Mouse (Mus musculus): ENCODE results near the gene Gm45062. TPM values are rescaled to one million over a fixed set of nuclear protein-coding genes. Genes with fewer than 3 reads are reported as not detected.
A peak's percentile ranks its signal among the peaks of the same experiment; 100 is the strongest.

Gm45062 gene
- polyA plus RNA-seq, 1 experiment: 1.7 TPM

GRCm38 (mm10) chr6:8495109-8495826 lies 236.0 kb downstream of the Gm45062 start:
- DNase-seq (ENCODE audit: low read depth, low spot score): no peak
- WGBS: 64% methylated on average over 5 of the region's 5 CpGs

GRCm38 (mm10) chr6:8495827-8496222 lies 236.6 kb downstream of the Gm45062 start:
- 68% methylated on average over 4 of the region's 4 CpGs for WGBS
- DNase-seq (ENCODE audit: low read depth, low spot score): no peak

DNA sequence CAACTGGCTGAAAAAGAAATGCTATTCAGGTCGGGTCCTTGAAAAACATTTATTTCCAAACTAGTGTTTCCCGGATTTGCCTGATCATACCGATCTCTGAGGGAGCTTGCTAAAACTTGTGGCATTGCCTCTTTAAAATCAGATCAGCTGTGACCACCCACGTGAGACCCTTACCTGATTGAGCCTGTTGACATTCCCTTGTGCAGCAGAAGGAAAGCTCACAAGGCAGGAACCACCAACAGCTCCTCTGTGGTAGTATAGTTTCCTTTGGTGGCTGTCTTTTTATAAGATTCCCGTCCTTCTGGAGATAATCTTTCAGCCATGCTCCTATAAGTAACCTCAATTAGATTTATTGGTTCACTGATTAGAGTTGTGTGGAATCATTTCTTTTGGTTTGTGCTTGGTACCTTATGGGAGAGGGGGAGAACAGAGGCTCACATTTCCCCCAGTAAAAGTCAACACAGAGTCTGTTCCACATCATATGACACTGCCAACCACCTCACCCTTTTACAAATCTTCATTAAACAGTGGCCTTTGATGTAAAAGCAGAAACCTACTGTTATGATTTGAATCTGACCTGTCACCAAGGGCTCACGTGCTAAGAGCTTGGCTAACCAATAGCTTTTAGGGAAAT lies 238.1 kb downstream of the Gm45062 start:
- WGBS: 78% methylated on average over 6 of the region's 6 CpGs
- DNase-seq (ENCODE audit: low read depth, low spot score): no peak

DNA sequence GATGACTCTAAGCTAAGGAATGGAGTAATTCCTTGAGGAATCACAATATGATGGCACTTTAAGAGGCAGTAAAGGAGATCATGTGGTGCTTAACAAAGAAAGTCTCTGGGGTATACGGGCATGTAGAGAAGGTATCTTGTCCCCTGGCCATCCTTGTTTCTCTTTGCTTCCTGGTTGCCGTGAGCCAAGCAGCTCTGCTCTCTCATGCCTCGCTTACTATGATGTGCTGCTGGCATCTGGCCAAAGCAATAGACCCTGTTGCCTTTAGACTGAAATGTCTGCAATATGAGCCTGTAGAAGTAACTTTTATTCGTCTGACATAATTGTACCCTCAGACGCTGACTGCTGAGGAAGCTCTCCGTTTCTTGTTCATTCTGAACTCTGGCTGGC lies 238.6 kb downstream of the Gm45062 start:
- DNase-seq (ENCODE audit: low read depth, low spot score): no peak
- whole genome bisulfite sequencing: 64% methylated on average over 6 of the region's 6 CpGs

GRCm38 (mm10) chr6:8498961-8499360 lies 239.7 kb downstream of the Gm45062 start:
- no peak for DNase-seq (ENCODE audit: low read depth, low spot score)
- WGBS: 90% methylated on average over 3 of the region's 3 CpGs

GRCm38 (mm10) chr6:8503953-8504352 lies 244.7 kb downstream of the Gm45062 start:
- DNase-seq (ENCODE audit: low read depth, low spot score): no peak
- WGBS: 19% methylated on average over 3 of the region's 3 CpGs

DNA sequence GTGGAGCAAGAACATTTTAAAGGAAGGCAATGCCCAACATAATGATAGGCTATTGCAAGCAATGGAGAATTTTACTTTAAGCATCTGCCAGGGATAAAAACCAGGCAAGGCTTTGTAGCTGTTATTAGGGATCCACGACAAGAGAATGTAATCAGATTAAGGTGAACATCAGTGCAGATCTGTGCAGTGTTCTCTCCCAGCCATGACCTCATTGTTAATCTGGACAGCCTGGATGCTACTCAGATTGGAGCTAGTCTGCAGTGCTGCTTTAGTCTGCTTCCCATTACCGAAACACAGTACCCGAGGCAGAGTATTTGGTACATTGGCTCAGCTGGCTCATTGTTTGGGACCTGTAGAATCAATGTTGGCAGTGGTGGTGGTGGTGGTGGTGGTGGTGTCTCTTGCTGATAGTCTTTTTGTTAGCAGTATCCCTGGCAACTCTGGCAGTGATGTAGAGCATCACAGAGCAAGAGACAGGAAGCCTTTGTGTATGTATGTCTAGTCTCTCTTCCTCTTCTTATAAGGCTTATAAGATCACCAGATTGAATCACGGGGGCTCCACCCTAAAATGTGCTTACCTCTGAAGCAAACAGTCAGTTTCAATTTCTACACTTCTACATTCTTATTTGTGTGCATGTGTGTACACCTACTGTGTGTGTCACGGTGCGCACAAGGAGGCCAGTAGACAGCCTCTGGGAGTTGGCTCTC lies 245.4 kb downstream of the Gm45062 start:
- DNase-seq (ENCODE audit: low read depth, low spot score): no peak
- WGBS: 80% methylated on average over 6 of the region's 6 CpGs

GRCm38 (mm10) chr6:8506631-8507030 lies 247.4 kb downstream of the Gm45062 start:
- peak; percentile 76 for DNase-seq (ENCODE audit: low read depth, low spot score)

DNA sequence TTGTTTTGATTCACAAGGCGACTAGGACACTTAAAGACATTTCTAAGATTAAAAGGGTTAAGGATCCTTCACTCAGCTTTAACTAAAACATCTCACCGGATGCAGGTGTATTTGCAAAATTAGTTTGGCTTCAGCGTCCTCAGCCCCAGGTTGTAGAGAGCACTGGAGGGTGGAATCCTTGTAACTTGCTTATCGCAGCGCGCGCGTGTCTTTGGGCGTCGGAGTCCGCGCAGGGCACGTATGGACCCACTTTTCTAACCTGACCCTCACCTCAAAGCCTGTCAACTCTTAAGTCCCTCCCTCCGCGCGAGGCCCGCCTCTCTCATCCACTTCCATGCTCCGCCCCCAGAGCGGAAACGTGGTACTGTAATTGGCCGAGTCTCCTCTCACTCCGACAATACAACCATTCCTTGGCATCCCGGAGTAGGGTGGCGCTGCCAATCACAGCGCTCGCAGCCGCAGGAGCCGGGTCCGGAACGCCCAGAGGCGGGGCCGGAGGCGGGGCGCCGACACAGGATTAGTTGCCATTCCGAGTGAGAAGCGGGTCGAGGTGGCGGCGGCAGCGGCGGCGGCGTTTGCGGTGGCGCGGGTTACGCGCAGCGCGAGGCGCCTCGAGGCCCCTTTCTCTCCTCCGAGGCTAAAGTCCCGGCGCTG lies 249.8 kb downstream of the Gm45062 start:
- under 1% methylated on average over 55 of the region's 56 CpGs for WGBS

DNA sequence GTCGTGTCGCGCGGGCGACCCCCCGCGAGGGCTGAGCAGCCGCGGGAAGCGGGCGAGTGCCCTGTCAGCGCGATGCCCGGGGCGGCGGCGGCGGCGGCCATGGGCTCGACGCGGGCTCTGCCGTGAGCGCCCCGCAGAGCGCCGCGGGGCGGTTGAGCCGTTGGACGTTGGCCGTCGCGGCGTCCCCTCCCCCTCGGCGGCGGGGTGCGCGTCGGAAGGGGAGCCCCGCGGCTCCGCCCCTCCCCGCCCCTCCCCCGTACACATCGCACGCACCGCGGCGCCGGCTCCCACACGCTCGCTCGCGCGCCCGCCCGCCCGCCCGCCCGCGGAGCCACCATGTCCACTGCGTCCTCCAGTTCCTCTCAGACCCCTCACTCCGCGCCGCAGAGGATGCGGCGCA lies 250.3 kb downstream of the Gm45062 start, which contains the start of gene Glcci1:
Glcci1 (plus strand) TSS at position 50 of the 400 bp plus-strand sequence.
- no peak for DNase-seq (ENCODE audit: low read depth, low spot score)
- WGBS: 1% methylated on average over 61 of the region's 69 CpGs

More for the DNA sequence above, 249.8 kb downstream of the Gm45062 start:
- DNase-seq (ENCODE audit: low read depth, low spot score): peak; percentile 98

DNA sequence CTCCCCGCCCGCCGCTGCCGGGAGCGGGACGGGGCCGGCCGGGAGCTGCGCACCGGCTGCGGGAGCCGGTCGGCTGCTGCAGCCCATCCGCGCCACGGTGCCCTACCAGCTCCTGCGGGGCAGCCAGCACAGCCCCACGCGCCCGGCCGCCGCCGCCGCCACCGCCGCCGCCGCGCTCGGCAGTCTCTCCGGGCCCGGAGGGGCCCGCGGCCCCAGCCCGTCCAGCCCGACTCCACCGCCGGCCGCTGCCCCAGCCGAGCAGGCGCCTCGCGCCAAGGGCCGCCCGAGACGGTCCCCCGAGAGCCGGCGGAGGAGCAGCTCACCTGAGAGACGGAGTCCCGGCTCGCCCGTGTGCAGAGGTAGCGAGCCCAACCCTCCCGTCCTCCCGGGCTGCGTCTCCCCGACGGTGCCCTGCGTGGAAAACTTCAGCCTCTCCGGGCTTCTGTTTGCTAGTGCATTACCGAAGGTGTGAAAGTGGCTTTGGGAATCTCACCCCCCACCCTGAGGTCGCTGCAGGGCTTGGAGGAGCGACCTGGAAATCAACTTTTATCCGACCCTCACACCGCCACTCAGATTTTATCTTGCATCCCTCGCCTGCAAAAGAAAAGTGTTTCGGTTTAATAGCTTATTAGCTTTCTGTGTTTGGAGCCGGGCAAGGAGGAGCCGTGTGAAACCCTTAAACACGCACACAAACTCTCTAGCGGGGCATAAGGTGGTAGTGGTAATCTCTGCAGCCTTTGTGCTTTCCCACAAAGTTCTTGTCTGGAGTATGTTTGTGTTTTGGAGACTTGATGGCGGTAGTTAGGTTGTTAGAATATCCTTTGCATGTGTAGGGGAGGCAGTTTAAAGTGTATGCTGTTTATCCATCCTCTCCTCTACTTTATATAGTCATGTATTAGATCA lies 251.0 kb downstream of the Gm45062 start:
- under 1% methylated on average over 63 of the region's 73 CpGs for WGBS
- no peak for DNase-seq (ENCODE audit: low read depth, low spot score)

GRCm38 (mm10) chr6:8510864-8511428 lies 251.7 kb downstream of the Gm45062 start:
- WGBS: 6% methylated on average over 7 of the region's 7 CpGs
- no peak for DNase-seq (ENCODE audit: low read depth, low spot score)

GRCm38 (mm10) chr6:8511447-8511846 lies 252.2 kb downstream of the Gm45062 start:
- 26% methylated on average over 3 of the region's 3 CpGs for WGBS
- no peak for DNase-seq (ENCODE audit: low read depth, low spot score)

DNA sequence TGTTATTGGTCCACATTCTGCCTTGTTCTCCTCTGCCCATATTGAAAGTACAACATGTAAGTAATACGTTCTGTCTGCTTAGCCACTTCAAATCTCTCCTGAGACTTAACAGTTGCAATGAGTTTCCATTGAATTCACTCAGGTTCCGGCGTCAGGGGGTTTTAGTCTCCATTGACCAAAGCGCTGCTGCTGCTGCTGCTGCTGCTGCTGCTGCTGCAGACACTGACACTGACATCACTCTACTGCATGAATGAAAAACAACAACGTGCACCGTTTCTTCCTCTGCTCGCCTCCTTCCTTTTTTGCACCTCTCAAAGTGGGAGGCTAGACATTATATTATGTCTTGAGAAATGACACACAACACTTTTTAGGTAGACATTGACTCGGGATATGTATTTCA lies 253.2 kb downstream of the Gm45062 start:
- 29% methylated on average over 8 of the region's 8 CpGs for WGBS
- DNase-seq (ENCODE audit: low read depth, low spot score): no peak

GRCm38 (mm10) chr6:8519687-8520086 lies 260.4 kb downstream of the Gm45062 start:
- DNase-seq (ENCODE audit: low read depth, low spot score): no peak
- 90% methylated on average over 3 of the region's 3 CpGs for WGBS

DNA sequence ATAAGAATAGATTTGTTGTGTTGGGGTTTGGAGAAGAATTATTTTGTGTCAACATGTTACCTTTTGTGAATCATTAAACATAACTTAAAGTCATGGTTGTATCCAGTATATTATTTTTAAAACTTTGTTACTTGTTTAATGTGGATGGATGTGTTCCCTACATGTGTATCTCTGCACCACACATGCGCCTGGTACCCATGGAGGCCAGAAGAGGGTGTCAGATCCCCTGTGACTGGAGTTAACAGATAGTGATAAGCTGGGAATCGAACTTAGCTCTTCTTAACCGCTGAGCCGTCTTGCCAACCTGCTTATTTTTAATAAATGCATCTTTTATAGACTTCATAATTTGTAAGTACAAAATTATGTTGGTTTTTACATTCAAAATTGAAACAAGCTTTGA lies 262.0 kb downstream of the Gm45062 start:
- DNase-seq (ENCODE audit: low read depth, low spot score): no peak
- 99% methylated on average over 4 of the region's 4 CpGs for WGBS

DNA sequence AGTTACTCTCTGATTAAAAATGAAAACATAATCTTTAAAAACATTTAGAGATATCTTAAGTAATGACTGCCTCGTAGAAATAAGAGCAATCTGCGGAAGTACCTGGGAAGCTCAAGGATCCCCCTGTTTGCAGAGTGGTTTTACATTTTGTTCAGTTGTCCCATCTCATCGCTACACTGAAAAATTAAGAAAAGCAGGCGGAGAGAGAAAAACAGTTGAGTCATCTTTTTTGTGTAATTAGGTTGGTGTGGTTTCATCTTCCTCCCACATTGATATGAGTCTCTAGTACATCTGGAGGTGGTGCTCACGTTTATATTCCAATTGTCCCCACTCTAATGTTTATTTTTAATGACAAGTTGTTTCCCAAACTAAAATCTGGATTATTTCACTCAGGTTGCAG lies 265.5 kb downstream of the Gm45062 start:
- DNase-seq (ENCODE audit: low read depth, low spot score): no peak
- 82% methylated on average over 5 of the region's 5 CpGs for WGBS

DNA sequence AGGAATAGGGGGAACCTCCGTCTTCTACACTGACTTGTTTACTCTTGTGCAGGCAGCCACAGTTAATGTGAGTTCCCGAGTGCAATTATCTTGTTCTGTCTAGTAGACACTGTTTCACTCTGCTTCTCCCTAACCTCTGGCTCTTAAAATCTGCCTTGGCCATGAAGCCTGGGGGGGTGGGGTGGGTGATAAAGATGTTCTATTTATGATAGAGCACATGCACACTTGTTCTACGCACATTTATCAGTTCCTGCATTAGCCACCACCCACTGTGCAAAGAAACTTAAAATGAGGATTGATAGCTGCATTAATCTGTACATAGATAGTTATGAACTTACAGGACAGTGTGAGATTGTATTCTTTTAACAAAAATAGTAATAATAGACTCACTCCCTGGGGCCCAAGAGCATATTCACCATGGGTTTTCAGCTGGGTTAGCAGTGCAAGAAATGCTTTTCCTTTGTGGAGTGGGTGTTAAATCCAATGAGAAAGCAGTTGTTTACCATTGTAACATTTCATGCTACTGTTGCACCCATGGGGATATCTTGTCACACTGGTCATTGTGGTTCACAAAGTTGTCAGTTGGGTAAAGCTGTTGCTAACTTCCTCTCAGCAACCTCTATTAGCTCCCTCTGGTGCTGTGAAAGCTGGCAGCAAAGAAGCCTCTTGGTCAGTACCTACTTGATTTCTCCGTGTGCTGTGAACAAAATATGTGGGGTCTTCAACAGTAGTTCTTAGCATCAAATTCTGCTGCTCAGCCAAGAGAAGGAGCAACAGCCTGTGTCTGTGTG lies 272.0 kb downstream of the Gm45062 start:
- DNase-seq (ENCODE audit: low read depth, low spot score): no peak
- WGBS: 76% methylated on average over 4 of the region's 4 CpGs

All from large intestine, adult 2 months (tissue).